Mouse (Mus musculus): ENCODE data around the gene Nlrp9a. TPM values are rescaled to one million over a fixed set of nuclear protein-coding genes. Genes with fewer than 3 reads are reported as not detected.
"Not testable (repeated sequence)": the region's sequence is repeated elsewhere in the genome, so short reads cannot be mapped to it uniquely, and the experiment has no call there.

Nlrp9a gene
- polyA plus RNA-seq (2014; fragmentation: Nextera tagmentation; extraction: Ambion mirVana), result not detected in 2 replicates

DNA sequence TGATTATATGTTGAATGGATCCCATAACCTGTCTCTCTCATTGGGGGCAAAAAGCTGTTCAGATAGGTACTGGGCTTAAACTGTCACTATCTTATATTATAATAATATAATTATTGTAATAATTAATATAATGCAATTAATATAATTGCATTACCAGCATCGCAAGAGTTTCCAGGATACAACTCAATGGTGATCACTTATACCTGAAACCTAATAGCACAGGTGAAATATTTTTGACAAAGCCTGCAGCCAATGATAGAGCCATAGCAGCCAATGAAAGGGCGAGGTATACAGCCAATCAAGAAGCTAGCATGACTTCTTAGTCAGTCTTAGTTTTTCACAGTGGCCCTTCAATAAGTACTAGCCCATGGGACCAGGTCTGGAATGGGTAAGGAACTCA, at the start of gene Nlrp9a:
Gene Nlrp9a, plus strand, starts transcription at position 301 of the 400 bp plus-strand sequence.
- H3K27ac ChIP-seq (ENCODE audit: low read depth, low read length); DNase-seq (ENCODE audit: low spot score); H3K9ac ChIP-seq (ENCODE audit: low read length); ATAC-seq (replicated peaks; ENCODE audit: low FRiP score); H3K9me3 ChIP-seq (ENCODE audit: control insufficient read depth, low read length); H3K36me3 ChIP-seq (ENCODE audit: control insufficient read depth, insufficient read depth, low read length); H3K4me2 ChIP-seq (ENCODE audit: low read depth, low read length, severe bottlenecking); H3K27me3 ChIP-seq (ENCODE audit: control insufficient read depth, insufficient read depth, low read length); H3K4me3 ChIP-seq (ENCODE audit: low read depth, low read length); H3K4me1 ChIP-seq (replicated peaks; ENCODE audit: control insufficient read depth, insufficient read depth, low read length): not testable (repeated sequence)
- 83% methylated on average over 2 of the region's 2 CpGs for WGBS

DNA sequence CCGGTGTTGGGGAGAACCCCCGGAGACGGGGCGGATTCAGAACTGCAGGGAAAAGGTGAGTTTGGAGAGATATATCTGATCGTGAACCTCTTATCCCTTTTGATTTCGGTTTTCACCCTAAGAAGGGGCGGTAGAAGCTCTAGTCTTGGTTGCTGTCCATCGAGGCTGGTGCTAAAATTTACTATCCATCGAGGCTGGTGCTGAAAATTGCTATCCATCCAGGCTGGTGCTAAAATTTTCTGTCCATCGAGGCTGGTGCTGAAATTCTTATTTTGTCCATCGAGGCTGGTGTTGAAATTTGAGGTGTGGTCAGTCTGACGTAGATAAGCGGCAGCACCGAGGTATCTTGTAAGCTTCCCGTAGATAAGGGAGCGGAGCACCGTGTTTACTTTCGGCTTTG, 45.3 kb upstream of the Nlrp9a start:
- not testable (repeated sequence) for H3K4me3 ChIP-seq (ENCODE audit: low read depth, low read length); H3K4me2 ChIP-seq (ENCODE audit: low read depth, low read length, severe bottlenecking); DNase-seq (ENCODE audit: low spot score); H3K36me3 ChIP-seq (ENCODE audit: control insufficient read depth, insufficient read depth, low read length); H3K9me3 ChIP-seq (ENCODE audit: control insufficient read depth, low read length); H3K9ac ChIP-seq (ENCODE audit: low read length); H3K27ac ChIP-seq (ENCODE audit: low read depth, low read length); ATAC-seq (replicated peaks; ENCODE audit: low FRiP score); H3K4me1 ChIP-seq (replicated peaks; ENCODE audit: control insufficient read depth, insufficient read depth, low read length); H3K27me3 ChIP-seq (ENCODE audit: control insufficient read depth, insufficient read depth, low read length)
- WGBS, result 84% methylated on average over 18 of the region's 18 CpGs

DNA sequence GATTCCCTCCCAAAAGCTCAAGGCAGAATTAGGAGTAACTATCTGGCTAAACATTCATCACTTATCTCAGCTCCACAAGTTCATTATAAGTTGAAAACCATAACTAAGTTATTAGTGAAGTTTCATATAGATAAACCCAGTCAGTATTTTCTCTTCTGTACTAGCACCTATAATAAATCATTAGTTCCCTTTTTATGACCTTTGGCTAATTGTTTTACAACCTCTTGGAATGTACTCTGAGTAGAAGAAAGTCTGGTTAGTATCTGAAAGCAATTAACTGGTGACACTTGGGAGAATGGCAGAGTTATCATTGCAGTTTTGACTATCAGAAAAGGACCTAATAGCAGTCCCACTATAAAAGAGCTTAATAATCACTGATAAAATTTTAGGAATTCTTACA, 54.3 kb downstream of the Nlrp9a start:
- H3K9ac ChIP-seq (ENCODE audit: low read length), result no peak overlapping the region
- ATAC-seq (replicated peaks; ENCODE audit: low FRiP score) (no peak), DNase-seq (ENCODE audit: low spot score) (no peak)
- no peaks in the 10 kb centered on the region for H3K4me1 ChIP-seq (replicated peaks; ENCODE audit: control insufficient read depth, insufficient read depth, low read length)
- H3K27ac ChIP-seq (ENCODE audit: low read depth, low read length), result no peak overlapping the region
- no peaks in the 10 kb centered on the region for H3K9me3 ChIP-seq (ENCODE audit: control insufficient read depth, low read length)
- H3K4me2 ChIP-seq (ENCODE audit: low read depth, low read length, severe bottlenecking), result no peak overlapping the region
- H3K27me3 ChIP-seq (ENCODE audit: control insufficient read depth, insufficient read depth, low read length), result no peaks in the 10 kb centered on the region
- no peak overlapping the region for H3K4me3 ChIP-seq (ENCODE audit: low read depth, low read length)
- no peaks in the 10 kb centered on the region for H3K36me3 ChIP-seq (ENCODE audit: control insufficient read depth, insufficient read depth, low read length)

DNA sequence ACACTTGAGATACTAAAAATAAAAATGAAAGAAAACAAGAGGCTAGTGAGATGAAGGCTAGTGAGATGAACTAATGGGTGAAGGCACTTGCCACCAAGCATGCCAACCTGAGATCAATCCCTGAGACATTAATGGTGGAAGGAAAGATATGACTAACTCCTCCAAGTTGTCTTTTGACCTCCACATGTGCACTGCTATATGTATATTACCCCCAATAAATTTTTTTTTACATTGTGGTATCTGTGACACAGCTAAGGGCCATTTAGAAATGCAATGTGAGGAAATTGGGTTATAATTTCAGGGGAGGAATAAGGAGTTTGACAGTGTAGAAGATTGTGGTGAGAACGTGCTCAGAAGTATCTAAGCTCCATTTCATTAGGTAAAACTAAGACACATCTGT, 55.0 kb downstream of the Nlrp9a start:
- H3K9me3 ChIP-seq (ENCODE audit: control insufficient read depth, low read length), result no peaks in the 10 kb centered on the region
- WGBS, result 82% methylated on average over 1 of the region's 1 CpGs

DNA sequence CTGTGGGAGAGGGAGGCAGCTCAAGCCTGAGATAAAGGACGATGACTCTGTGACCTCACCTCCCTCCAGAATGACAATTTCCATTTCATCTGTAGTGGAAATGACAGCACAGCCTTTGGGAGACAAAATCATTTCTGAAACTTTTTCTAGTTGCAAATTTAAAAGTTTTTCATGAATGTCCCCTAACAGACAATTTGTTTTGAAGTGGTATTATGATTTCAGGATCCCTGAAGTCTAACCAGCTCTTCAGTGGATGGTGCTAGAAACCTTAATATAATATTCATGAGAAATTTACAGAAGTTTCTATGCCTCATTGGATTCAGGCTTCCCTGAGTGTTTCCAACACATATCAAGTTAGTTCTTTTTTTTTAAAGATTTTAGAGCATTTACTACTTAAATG, 83.5 kb downstream of the Nlrp9a start, which contains the start of gene Vmn1r185:
Gene Vmn1r185, minus strand, starts transcription at position 101 of the 400 bp plus-strand sequence.
- H3K4me2 ChIP-seq (ENCODE audit: low read depth, low read length, severe bottlenecking); H3K4me3 ChIP-seq (ENCODE audit: low read depth, low read length); H3K9ac ChIP-seq (ENCODE audit: low read length); DNase-seq (ENCODE audit: low spot score); H3K4me1 ChIP-seq (replicated peaks; ENCODE audit: control insufficient read depth, insufficient read depth, low read length); H3K9me3 ChIP-seq (ENCODE audit: control insufficient read depth, low read length); H3K27me3 ChIP-seq (ENCODE audit: control insufficient read depth, insufficient read depth, low read length); ATAC-seq (replicated peaks; ENCODE audit: low FRiP score); H3K27ac ChIP-seq (ENCODE audit: low read depth, low read length); H3K36me3 ChIP-seq (ENCODE audit: control insufficient read depth, insufficient read depth, low read length): not testable (repeated sequence)
- 65% methylated on average over 1 of the region's 1 CpGs for WGBS

More for the DNA sequence above, 55.0 kb downstream of the Nlrp9a start:
- no peaks in the 10 kb centered on the region for H3K4me1 ChIP-seq (replicated peaks; ENCODE audit: control insufficient read depth, insufficient read depth, low read length)
- DNase-seq (ENCODE audit: low spot score), result no peak
- H3K4me3 ChIP-seq (ENCODE audit: low read depth, low read length), result no peak overlapping the region
- no peak for ATAC-seq (replicated peaks; ENCODE audit: low FRiP score)
- H3K9ac ChIP-seq (ENCODE audit: low read length), result no peak overlapping the region
- no peaks in the 10 kb centered on the region for H3K36me3 ChIP-seq (ENCODE audit: control insufficient read depth, insufficient read depth, low read length)
- no peak overlapping the region for H3K27ac ChIP-seq (ENCODE audit: low read depth, low read length)
- H3K27me3 ChIP-seq (ENCODE audit: control insufficient read depth, insufficient read depth, low read length), result no peaks in the 10 kb centered on the region
- no peak overlapping the region for H3K4me2 ChIP-seq (ENCODE audit: low read depth, low read length, severe bottlenecking)

Small RNA genes lying within 50 kb of the gene (microRNA-seq; reads per million reads assigned to microRNA genes)
- gene Gm25947 (ENCODE audit: insufficient number of aligned reads), result not detected

Other genes with a start within 250 kb of the Nlrp9a start
- not detected in 2 replicates for gene Cyp2a4, start 227.9 kb upstream of the Nlrp9a start, polyA plus RNA-seq (2014; fragmentation: Nextera tagmentation; extraction: Ambion mirVana)
- gene Nlrp9c, start 131.3 kb upstream of the Nlrp9a start, polyA plus RNA-seq (2014; fragmentation: Nextera tagmentation; extraction: Ambion mirVana), result not detected in 2 replicates
- gene Nlrp4a, start 99.9 kb upstream of the Nlrp9a start, polyA plus RNA-seq (2014; fragmentation: Nextera tagmentation; extraction: Ambion mirVana), result not detected in 2 replicates
- gene Vmn1r185, start 83.4 kb downstream of the Nlrp9a start, polyA plus RNA-seq (2014; fragmentation: Nextera tagmentation; extraction: Ambion mirVana), result not detected in 2 replicates
- not detected in 2 replicates for gene Cyp2b23, start 151.4 kb downstream of the Nlrp9a start, polyA plus RNA-seq (2014; fragmentation: Nextera tagmentation; extraction: Ambion mirVana)
- 0.09 TPM in 1 of 2 replicates, not detected in the other for gene Cyp2b19, start 222.1 kb downstream of the Nlrp9a start, polyA plus RNA-seq (2014; fragmentation: Nextera tagmentation; extraction: Ambion mirVana)